Mouse (Mus musculus) lung, postnatal 0 days (tissue): ENCODE results near the gene Csk.

Source experiments
- CTCF ChIP-seq: IDR thresholded peaks from 2 replicates; pipeline ENCODE4 v1.5.1; 2016; ENCODE audit warnings: antibody characterized with exemption, mild to moderate bottlenecking
- EP300 ChIP-seq: IDR thresholded peaks from 2 replicates; pipeline ENCODE4 v1.6.1; 2016; ENCODE audit warnings: antibody characterized with exemption, mild to moderate bottlenecking, control low read depth

- TF ChIP-seq CTCF (no peak), EP300 (no peak)
Measured at GRCm38 (mm10) chr9:57643856-57644180, 9.6 kb downstream of the Csk start.
